Mouse (Mus musculus): ENCODE measurements around the gene Tdrd3.

The Tdrd3 gene

GRCm38 (mm10) chr14:87563841-87564240 lies 147.4 kb downstream of the Tdrd3 start:
- DNase-seq (ENCODE audit: extremely low read depth, insufficient read length, low spot score): no peak

- DNase-seq (ENCODE audit: extremely low read depth, insufficient read length, low spot score): no peak
Measured at GRCm38 (mm10) chr14:87566211-87566610, 149.8 kb downstream of the Tdrd3 start.

- DNase-seq (ENCODE audit: extremely low read depth, insufficient read length, low spot score): no peak
Measured at GRCm38 (mm10) chr14:87567034-87567461, 150.6 kb downstream of the Tdrd3 start.

- DNase-seq (ENCODE audit: extremely low read depth, insufficient read length, low spot score): no peak
Measured at GRCm38 (mm10) chr14:87567626-87568446, 151.4 kb downstream of the Tdrd3 start.

GRCm38 (mm10) chr14:87568447-87568908 lies 152.0 kb downstream of the Tdrd3 start:
- no peak for DNase-seq (ENCODE audit: extremely low read depth, insufficient read length, low spot score)

GRCm38 (mm10) chr14:87569471-87569870 lies 153.0 kb downstream of the Tdrd3 start:
- DNase-seq (ENCODE audit: extremely low read depth, insufficient read length, low spot score): no peak

- DNase-seq (ENCODE audit: extremely low read depth, insufficient read length, low spot score): no peak
Measured at GRCm38 (mm10) chr14:87572453-87572852, 156.0 kb downstream of the Tdrd3 start.

GRCm38 (mm10) chr14:87582610-87583009 lies 166.2 kb downstream of the Tdrd3 start:
- no peak for DNase-seq (ENCODE audit: extremely low read depth, insufficient read length, low spot score)

Data from 3134 (cell line).